Mouse (Mus musculus): ENCODE results near the gene Park7. TPM values are rescaled to one million over a fixed set of nuclear protein-coding genes. Genes with fewer than 3 reads are reported as not detected.

Park7 gene
- polyA plus RNA-seq, 1 experiment from 2014 or later, result 411 TPM

- no peaks in the 10 kb centered on the region for H3K36me3 ChIP-seq
- peaks cover 32% of the 10 kb centered on the region for H3K4me1 ChIP-seq
- WGBS, result 74% methylated on average over 4 of the region's 4 CpGs
- H3K4me2 ChIP-seq (replicated peaks), result no peak overlapping the region
- H3K27me3 ChIP-seq, result no peaks in the 10 kb centered on the region
- no peak for ATAC-seq (ENCODE audit: low FRiP score, low read depth)
- no peak overlapping the region for H3K9ac ChIP-seq
- no peak overlapping the region for H3K27ac ChIP-seq
- H3K4me3 ChIP-seq, result no peak overlapping the region
- no peaks in the 10 kb centered on the region for H3K9me3 ChIP-seq
Measured at GRCm38 (mm10) chr4:150852479-150852878, 61.8 kb downstream of the Park7 start.

- Histone ChIP-seq H3K9ac (no peak overlapping the region), H3K27me3 (no peaks in the 10 kb centered on the region), H3K4me1 (peaks cover 30% of the 10 kb centered on the region), H3K4me2 (replicated peaks) (no peak overlapping the region), H3K27ac (no peak overlapping the region), H3K36me3 (no peaks in the 10 kb centered on the region), H3K4me3 (no peak overlapping the region), H3K9me3 (no peaks in the 10 kb centered on the region)
- ATAC-seq (ENCODE audit: low FRiP score, low read depth), result no peak
- WGBS, result 67% methylated on average over 8 of the region's 8 CpGs
Measured at GRCm38 (mm10) chr4:150852045-150852444, 62.2 kb downstream of the Park7 start.

- no peak for ATAC-seq (ENCODE audit: low FRiP score, low read depth)
- Histone ChIP-seq H3K36me3 (no peaks in the 10 kb centered on the region), H3K4me1 (peaks cover 21% of the 10 kb centered on the region), H3K4me3 (no peak overlapping the region), H3K27me3 (no peaks in the 10 kb centered on the region), H3K9me3 (no peaks in the 10 kb centered on the region), H3K4me2 (replicated peaks) (no peak overlapping the region), H3K9ac (no peak overlapping the region), H3K27ac (no peak overlapping the region)
- WGBS, result 90% methylated on average over 4 of the region's 4 CpGs
Measured at GRCm38 (mm10) chr4:150850893-150851292, 63.3 kb downstream of the Park7 start.

- H3K36me3 ChIP-seq, result no peaks in the 10 kb centered on the region
- peaks cover 18% of the 10 kb centered on the region for H3K4me1 ChIP-seq
- WGBS, result 54% methylated on average over 10 of the region's 10 CpGs
- H3K27ac ChIP-seq, result no peak overlapping the region
- no peaks in the 10 kb centered on the region for H3K27me3 ChIP-seq
- no peak overlapping the region for H3K4me3 ChIP-seq
- no peak overlapping the region for H3K9ac ChIP-seq
- H3K4me2 ChIP-seq (replicated peaks), result no peak overlapping the region
- no peaks in the 10 kb centered on the region for H3K9me3 ChIP-seq
- ATAC-seq (ENCODE audit: low FRiP score, low read depth), result no peak
Measured at GRCm38 (mm10) chr4:150849964-150850363, 64.3 kb downstream of the Park7 start.

Other genes with a start within 250 kb of the Park7 start
- gene Errfi1, start 60.5 kb downstream of the Park7 start, polyA plus RNA-seq (2015; fragmentation: Nextera tagmentation; extraction: Ambion mirVana), result 22.5 and 24.3 TPM in 2 replicates
- 0.40 and 0.51 TPM in 2 replicates for gene Tnfrsf9, start 125 bp upstream of the Park7 start, polyA plus RNA-seq (2015; fragmentation: Nextera tagmentation; extraction: Ambion mirVana)
- not detected in 2 replicates for gene Uts2, start 82.7 kb upstream of the Park7 start, polyA plus RNA-seq (2015; fragmentation: Nextera tagmentation; extraction: Ambion mirVana)
- 7.0 and 7.4 TPM in 2 replicates for gene Per3, start 130.2 kb upstream of the Park7 start, polyA plus RNA-seq (2015; fragmentation: Nextera tagmentation; extraction: Ambion mirVana)
- gene Vamp3, start 143.5 kb upstream of the Park7 start, polyA plus RNA-seq (2015; fragmentation: Nextera tagmentation; extraction: Ambion mirVana), result 114 and 117 TPM in 2 replicates
- not detected in 2 replicates for gene Gm13090, start 175.1 kb upstream of the Park7 start, polyA plus RNA-seq (2015; fragmentation: Nextera tagmentation; extraction: Ambion mirVana)

Data from limb, embryonic 13.5 days (tissue).